Mouse (Mus musculus) CD8-positive naive resting alpha-beta T cell, adult 2 months (primary cell): Measurements from ENCODE around the gene Tnni2.

Experiments
- DNase-seq, 2 experiments: peaks; one replicate each; pipeline ENCODE4 v3.0.0; 2022; ENCODE audit warnings: low read depth in 2 of 2, low spot score in 2 of 2

Gene Tnni2

DNA sequence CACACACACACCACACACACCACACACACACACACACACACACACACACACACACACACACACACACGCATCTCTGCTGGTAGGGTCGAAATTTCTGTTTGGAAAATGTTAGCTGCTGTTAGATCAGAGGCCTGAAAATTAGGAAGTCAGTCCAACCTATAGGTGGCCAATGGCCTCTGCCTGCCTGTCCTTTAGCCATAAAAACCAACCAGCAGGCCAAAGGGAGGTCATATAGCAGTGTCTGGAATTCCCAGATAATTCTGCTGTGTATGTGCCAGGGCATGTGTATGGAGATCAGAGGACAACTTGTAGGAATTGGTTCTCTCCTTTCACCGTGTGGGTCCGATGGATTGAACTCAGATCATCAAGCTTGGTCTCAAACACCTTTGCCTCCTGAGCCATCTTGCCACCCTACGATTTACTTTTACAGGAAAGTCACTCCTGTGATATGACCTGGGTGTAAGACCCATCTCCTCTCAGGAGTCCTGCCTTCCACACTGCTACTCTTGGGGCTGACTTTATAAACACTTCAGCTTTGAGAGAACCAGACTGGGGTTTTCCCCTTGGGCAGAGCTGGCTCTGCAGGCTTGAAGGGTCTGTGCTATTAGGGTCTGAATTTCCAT is 17.2 kb downstream of the Tnni2 start:
- no peak for DNase-seq

DNA sequence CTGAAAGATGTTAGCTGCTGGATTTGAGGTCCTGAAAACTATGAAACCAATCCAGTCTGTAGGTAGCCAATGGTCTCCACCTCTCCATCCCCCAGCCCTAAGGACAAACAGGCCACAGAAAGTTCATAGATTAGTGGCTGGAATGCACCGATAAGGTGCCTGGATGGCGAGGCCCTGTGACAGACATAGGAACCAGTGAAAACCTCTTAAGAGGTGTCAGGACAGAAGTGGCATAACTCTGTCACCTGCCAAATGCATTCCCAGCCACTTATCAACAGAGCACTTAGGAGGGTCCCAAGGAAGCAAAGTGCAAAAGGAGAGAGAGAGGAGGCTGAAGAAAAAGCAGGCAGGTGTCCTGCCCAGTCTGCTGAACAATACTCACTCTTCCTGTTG is 17.7 kb downstream of the Tnni2 start:
- DNase-seq = no peak

DNA sequence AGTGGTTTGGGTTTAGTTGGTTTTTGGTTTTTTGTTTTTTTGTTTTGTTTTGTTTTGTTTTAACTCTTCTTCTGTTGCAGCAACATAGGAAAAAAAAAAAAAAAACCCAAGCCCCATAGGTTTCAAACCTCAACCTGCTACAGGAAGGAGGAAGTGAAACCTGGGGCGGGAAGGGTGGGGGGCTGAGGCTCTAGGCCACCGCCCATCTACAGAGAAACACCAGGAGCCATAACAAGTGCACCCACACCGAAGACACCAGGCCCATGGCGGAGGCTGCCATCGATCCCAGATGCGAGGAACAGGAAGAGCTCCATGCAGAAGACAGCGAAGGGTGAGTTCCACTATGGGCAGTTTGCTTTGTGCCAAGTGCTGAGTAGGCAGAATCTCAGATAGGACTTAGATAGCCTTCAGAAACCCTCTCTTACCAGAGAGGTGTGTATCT is 19.0 kb downstream of the Tnni2 start, which contains the start of gene Lsp1:
Gene Lsp1, plus strand, starts transcription at position 174 of the 442 bp plus-strand sequence.
- no peak for DNase-seq

DNA sequence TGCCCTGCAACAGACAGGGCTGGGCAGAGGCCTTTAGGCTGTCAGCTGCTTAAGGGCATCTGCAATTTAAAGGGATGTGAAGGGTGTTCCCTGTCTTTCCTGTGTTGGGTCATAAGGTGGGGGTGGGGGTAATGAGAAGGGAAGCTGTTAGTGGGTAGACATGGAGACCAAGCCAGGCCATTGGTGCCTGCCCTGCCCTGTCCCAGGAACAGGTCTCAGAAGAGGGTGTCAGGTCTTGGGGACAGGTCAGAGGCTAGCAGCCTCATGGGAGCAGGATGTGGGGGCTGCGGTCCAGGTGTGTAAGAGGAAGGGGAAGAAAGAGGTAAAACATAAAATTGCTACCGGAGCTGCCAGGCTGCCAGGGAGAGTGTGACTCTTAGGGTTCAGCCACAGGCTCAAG is 19.8 kb downstream of the Tnni2 start:
- DNase-seq = no peak

DNA sequence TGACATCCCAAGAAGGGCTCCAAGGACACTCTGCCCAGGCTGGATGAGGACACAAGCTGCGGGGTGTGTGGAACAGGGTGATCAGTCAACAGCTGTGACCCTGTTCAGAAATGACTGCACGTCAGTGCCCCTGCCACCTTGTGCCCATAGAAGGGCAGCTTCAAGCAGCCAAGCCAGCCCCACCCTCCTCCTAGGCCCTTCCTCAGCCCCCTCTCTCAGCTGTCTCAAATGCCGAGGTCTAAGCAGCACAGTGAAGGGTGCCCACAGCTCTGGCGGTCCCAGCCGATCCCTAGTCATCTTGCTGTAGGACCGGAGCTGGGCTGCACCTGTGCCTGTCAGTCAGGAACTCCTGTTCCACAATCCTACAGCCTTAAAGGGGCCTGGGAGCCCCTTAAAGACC is 20.6 kb downstream of the Tnni2 start:
- no peak for DNase-seq

DNA sequence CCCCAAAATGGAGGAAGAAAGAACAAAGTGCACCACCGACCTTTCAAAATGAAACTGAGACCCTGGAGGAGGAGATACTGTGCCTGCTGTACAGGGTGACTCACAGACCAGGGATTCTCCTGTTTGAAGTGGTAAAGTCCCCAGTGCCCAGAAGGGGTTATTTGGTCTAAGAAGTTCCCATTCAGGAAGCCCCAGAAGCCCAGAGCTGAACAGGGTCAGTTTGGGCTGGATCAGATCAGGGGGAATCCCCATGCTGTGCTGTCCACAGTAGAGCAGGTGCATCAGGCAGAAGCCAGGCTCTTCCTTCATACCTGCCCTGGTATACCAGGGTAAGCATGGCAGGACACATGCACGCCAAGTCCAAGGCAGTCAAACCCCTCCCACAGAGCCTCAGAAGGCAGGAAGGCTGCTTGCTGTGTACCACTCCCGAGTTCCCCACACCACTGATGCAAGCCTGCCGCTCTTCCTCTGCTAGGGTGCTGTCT is 21.0 kb downstream of the Tnni2 start:
- DNase-seq = no peak

DNA sequence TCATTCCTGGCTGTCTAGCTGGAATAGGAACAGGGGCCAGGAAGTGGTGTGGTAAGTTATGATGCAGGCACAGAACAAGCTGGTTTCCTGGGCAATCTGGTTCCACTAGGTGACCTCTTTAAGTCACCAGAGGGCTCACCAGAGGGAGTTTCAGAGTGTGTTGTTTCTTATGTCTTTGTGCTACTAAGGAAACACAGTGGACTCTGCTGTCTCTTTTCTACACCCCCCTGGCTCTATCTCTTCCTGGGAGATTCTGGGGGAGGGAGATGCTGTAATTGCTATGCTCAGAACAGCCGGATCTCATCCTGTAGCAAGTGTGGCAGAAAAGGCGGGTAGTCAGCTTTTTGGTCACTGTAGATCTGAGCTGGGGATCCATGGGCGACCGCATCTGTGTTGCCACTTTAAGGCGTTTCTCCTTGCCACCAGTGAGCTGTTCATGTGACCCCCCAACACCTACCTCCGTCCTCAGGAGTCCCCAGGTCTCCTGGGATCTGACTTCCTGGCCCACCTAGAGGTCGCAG is 28.6 kb downstream of the Tnni2 start:
- DNase-seq = no peak

GRCm38 (mm10) chr7:142470808-142471413 is 29.3 kb downstream of the Tnni2 start:
- no peak for DNase-seq

DNA sequence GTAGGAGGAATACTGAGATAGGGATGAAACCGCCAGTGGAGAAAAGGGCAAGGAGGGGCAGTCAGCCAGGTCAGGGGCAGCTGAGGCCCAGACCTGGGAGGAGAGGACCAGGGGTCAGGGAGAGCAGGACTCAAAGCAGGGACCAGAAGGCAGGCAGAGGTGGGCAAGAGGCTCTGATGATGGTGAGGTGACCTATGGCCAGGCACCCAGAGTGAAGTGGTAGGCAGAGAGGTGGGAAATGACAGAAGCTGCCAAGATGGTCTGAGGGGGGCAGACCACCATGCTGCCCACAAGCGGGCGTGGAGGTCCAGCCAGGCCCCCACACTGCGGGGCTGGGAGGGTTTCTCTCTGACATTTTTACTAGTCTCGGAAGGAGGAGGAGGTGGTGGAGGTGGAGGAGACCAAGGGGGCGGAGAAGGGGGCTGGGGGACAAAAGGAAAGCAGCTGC is 29.8 kb downstream of the Tnni2 start:
- no peak for DNase-seq

- no peak for DNase-seq
Observed at GRCm38 (mm10) chr7:142471884-142472570, 30.4 kb downstream of the Tnni2 start.

DNA sequence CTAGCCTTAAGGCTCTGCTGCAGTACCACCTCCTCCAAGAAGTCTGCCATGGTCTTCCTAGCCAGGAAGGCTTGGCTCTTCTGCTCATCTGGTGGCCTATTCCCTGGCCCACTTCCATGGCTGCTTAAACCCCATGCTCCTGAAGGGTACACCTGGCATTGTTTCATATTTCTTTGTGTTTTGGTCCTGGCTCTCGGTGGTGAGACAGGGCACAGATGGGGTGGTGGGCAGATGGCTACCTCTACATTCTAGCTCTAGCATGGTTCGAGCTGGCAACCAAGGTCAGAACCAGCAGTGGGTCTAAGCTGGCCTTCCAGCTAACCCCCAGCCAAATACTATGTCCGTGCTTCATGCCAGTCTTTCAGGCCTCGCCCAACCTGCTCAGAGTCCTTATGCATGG is 31.3 kb downstream of the Tnni2 start:
- DNase-seq = no peak

DNA sequence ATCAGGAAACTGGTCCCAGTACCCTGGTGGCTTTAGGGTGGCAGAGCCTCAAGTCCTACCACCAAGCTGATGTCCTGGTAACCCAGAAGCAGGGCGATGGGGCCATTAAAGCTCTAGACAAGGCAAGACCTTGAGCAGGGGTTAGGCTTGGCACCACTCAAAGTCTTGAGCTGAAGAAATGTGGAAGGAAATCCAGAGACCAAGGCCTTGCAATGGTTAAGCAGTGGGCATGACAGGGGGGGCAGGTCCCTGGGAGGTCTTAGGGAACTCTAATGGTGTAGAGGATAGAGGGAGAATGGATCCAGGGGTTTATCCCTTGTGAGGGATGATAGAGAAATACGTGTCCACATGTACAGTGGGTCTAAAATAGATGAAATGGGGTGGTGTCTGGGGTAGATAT is 31.9 kb downstream of the Tnni2 start:
- DNase-seq = no peak

DNA sequence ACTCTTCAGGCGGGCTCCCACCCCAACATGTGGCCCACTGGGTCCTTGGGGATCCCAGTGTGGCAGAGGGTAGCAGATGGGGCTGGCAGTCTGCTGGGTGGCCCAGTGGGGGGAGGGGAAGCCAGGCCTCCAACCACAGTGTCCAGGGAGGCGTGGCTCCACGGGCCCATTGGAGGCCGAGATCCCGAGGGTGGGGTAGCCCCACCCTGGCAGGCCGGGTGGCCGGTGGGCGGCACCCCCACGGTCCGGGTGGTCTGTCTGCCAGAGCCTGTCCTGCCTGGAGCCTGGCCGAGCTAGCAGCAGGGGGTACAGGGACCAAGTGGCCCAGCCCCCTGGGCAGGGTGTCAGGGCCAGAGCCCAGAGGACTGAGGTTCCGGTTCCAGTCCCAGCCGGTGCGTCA is 33.2 kb downstream of the Tnni2 start:
- DNase-seq = no peak

GRCm38 (mm10) chr7:142475641-142476040 is 34.0 kb downstream of the Tnni2 start:
- DNase-seq = no peak

- DNase-seq = no peak
Observed at GRCm38 (mm10) chr7:142476271-142476670, 34.7 kb downstream of the Tnni2 start.

DNA sequence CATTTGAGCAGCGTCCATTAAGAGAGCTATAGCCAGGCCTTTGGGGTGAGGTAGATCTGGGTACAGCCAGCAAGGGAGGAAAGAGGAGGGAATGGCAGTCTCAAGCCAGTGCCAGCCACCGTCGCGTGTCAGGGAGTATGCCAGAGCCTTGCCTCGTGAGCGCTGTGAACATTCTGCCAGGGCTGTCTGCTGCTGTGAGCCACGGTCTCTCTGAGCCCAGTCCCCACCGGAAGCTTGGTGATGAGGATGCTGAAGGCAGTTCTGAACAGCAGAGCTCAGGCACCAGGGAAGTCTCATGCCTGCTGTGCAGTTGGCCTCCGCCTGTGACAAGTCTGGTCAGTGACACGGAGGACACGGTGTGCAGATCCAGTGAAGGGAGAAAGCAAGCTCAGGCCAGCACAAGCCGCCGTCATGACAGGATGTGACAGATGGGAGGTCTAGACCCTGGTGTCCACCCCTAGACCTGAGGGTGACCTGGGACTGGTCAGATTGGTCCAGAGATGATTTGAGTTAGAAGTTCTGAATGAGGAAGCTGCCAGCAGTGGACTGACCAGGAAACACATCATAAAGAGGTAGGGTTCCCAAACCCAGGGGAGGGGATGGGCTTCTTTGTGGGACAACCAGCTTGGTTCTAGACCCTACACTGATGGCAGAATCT is 35.3 kb downstream of the Tnni2 start:
- no peak for DNase-seq

DNA sequence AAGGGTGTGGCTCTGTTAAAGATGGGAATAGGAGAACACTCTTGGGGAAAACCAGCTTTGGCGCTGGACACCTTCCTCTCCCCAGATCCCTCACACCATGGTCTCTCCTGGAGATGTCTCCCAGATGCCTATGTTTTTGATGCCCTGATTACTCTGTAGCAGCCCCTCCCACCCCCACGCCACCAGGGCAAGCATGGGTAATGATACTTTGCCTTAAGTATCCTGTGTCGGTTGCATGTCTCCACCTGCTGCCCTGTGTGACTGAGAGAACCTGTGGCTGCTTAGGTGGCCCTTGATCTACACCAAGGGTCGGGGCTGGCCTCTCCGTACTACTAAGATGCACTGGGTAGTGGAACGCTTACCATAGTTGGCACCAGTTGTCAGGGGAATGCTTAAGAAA is 36.4 kb downstream of the Tnni2 start:
- DNase-seq = no peak

- DNase-seq = no peak
Observed at GRCm38 (mm10) chr7:142478574-142478973, 37.0 kb downstream of the Tnni2 start.

DNA sequence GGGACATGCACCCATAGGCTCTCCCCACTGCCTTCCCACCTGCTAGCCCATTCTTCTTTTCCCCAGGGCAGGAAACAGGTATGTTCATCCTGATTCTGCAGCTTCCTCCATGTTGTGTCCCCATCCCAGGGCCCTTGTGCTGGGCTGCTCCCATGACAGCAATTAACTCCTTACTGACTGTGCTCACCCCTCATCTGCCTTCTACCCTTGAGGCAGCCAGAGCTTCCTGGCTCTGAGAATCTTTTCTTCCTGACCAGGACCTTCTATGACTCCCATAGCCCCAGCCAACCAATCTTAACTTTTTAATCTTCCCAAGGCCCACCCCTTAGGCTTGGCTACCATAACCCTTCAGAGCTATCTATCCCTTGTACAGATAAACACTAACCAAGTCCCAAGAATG is 37.7 kb downstream of the Tnni2 start:
- DNase-seq = no peak

DNA sequence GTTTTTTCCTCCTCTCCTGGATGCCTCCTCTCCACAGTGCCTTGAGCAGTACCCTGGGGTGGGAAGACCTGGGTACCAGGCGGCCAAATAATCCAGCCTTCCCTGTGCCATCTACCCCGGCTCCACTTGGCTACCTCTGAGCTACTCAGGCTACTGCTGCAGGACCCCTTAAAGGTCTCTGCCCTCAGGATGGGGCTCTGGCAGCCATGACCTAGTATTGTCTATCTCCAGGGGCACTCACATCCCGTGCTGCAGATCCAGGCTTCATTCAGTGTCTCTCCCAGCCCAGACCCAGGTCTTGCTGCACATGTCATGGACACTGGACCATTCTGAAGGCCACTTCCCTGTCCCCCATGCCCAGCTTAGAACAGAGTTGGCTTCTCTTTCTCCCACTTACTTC is 38.3 kb downstream of the Tnni2 start:
- DNase-seq = no peak

GRCm38 (mm10) chr7:142480661-142481060 is 39.1 kb downstream of the Tnni2 start:
- DNase-seq = no peak

- DNase-seq = no peak
Observed at GRCm38 (mm10) chr7:142481186-142481567, 39.6 kb downstream of the Tnni2 start.
